Mouse (Mus musculus) heart, embryonic 11.5 days (tissue): ENCODE data around the gene Ccdc61. TPM values are rescaled to one million over a fixed set of nuclear protein-coding genes. Genes with fewer than 3 reads are reported as not detected.

Experiments used
- ATAC-seq: fragments of 200-750 bp; cut with Nextera tagmentation; replicated peaks from 2 replicates; pipeline ENCODE4 v1.8.0; 2017; ENCODE audit warnings: moderate library complexity; ENCODE audit not compliant: insufficient number of reproducible peaks, low FRiP score, low TSS enrichment
- H3K27ac ChIP-seq: fragments of 300-500 bp; sonication (generic); 2 replicates; pipeline ENCODE4 v1.5.1; 2014; ENCODE audit warnings: mild to moderate bottlenecking, low read depth, low read length
- H3K27me3 ChIP-seq: fragments of 300-500 bp; sonication (generic); 2 replicates; pipeline ENCODE4 v1.6.1; 2014; ENCODE audit warnings: mild to moderate bottlenecking, low read length, mixed read lengths; ENCODE audit not compliant: control insufficient read depth, insufficient read depth
- H3K36me3 ChIP-seq: fragments of 300-500 bp; sonication (generic); 2 replicates; pipeline ENCODE4 v1.6.1; 2014; ENCODE audit warnings: mild to moderate bottlenecking, low read length, moderate library complexity, mixed read lengths; ENCODE audit not compliant: control insufficient read depth, insufficient read depth
- H3K4me1 ChIP-seq: fragments of 300-500 bp; sonication (generic); 2 replicates; pipeline ENCODE4 v1.6.1; 2014; ENCODE audit warnings: low read length; ENCODE audit not compliant: control insufficient read depth, insufficient read depth
- H3K4me2 ChIP-seq: fragments of 300-500 bp; sonication (generic); 2 replicates; pipeline ENCODE4 v1.6.1; 2014; ENCODE audit warnings: mild to moderate bottlenecking, moderate library complexity
- H3K4me3 ChIP-seq: fragments of 300-500 bp; sonication (generic); 2 replicates; pipeline ENCODE4 v1.5.1; 2014; ENCODE audit warnings: low read depth, low read length
- H3K9ac ChIP-seq: fragments of 300-500 bp; sonication (generic); 2 replicates; pipeline ENCODE4 v1.6.1; 2014; ENCODE audit warnings: mild to moderate bottlenecking, low read depth, low read length, moderate library complexity
- H3K9me3 ChIP-seq: fragments of 300-500 bp; sonication (generic); replicated peaks from 2 replicates; pipeline ENCODE4 v1.6.1; 2016; ENCODE audit warnings: low read length; ENCODE audit not compliant: control insufficient read depth
- WGBS: fragments of 180-500 bp; shearing (Covaris S2); extraction: QIAGEN DNeasy Blood & Tissue Kit; methylation state at CpG from one replicate; pipeline ENCODE4 v1.1.7; 2014; ENCODE audit not compliant: insufficient replicate concordance; 5-methylcytosine and 5-hydroxymethylcytosine counted together
- polyA plus RNA-seq: library from polyadenylated mRNA; unstranded; fragments of >200 nt; fragmentation: Nextera tagmentation; extraction: Ambion mirVana; gene quantifications from 2 replicates; pipeline ENCODE4 v1.2.1, GENCODE M21; 2014

Ccdc61 gene
- polyA plus RNA-seq, 1 experiment from 2014 or later: 12.1 TPM

GRCm38 (mm10) chr7:18900513-18900912, 9.7 kb downstream of the Ccdc61 start:
- no peak overlapping the region for H3K9ac ChIP-seq
- no peaks in the 10 kb centered on the region for H3K4me1 ChIP-seq
- WGBS: 89% methylated on average over 2 of the region's 2 CpGs
- no peaks in the 10 kb centered on the region for H3K9me3 ChIP-seq
- H3K27ac ChIP-seq: no peak overlapping the region
- H3K36me3 ChIP-seq: peaks cover 3% of the 10 kb centered on the region; the same call in 1 of the 2 replicates
- no peak overlapping the region for H3K4me3 ChIP-seq
- no peaks in the 10 kb centered on the region for H3K27me3 ChIP-seq
- H3K4me2 ChIP-seq: no peak overlapping the region
- ATAC-seq: no peak

GRCm38 (mm10) chr7:18896536-18896935, 13.7 kb downstream of the Ccdc61 start:
- Histone ChIP-seq H3K27ac (no peak overlapping the region), H3K27me3 (peaks cover 17% of the 10 kb centered on the region), H3K9me3 (no peaks in the 10 kb centered on the region), H3K9ac (no peak overlapping the region), H3K4me3 (no peak overlapping the region), H3K4me1 (peaks cover 15% of the 10 kb centered on the region), H3K36me3 (no peaks in the 10 kb centered on the region), H3K4me2 (no peak overlapping the region)
- 49% methylated on average over 5 of the region's 5 CpGs for WGBS
- ATAC-seq: no peak

GRCm38 (mm10) chr7:18893651-18894430, 16.4 kb downstream of the Ccdc61 start:
- no peak overlapping the region for H3K27ac ChIP-seq

GRCm38 (mm10) chr7:18893009-18893408, 17.2 kb downstream of the Ccdc61 start:
- no peak overlapping the region for H3K9ac ChIP-seq
- peak overlapping the region; percentile 45; the same call in 1 of the 2 replicates for H3K4me3 ChIP-seq
- H3K9me3 ChIP-seq: no peaks in the 10 kb centered on the region
- peak overlapping the region; percentile 78 for H3K4me2 ChIP-seq
- 22% methylated on average over 27 of the region's 27 CpGs for WGBS
- ATAC-seq: no peak
- peaks cover 17% of the 10 kb centered on the region for H3K27me3 ChIP-seq
- H3K27ac ChIP-seq: no peak overlapping the region
- peaks cover 15% of the 10 kb centered on the region for H3K4me1 ChIP-seq
- no peaks in the 10 kb centered on the region for H3K36me3 ChIP-seq

More at GRCm38 (mm10) chr7:18893651-18894430, 16.4 kb downstream of the Ccdc61 start:
- Histone ChIP-seq H3K9ac (peak overlapping the region; percentile 62), H3K36me3 (no peaks in the 10 kb centered on the region), H3K4me3 (peak overlapping the region; percentile 45), H3K4me1 (peaks cover 15% of the 10 kb centered on the region), H3K4me2 (peak overlapping the region; percentile 78), H3K9me3 (no peaks in the 10 kb centered on the region), H3K27me3 (peaks cover 17% of the 10 kb centered on the region)
- peak; percentile 27; the same call in 1 of the 2 replicates for ATAC-seq
- under 1% methylated on average over 40 of the region's 41 CpGs for WGBS

- Histone ChIP-seq H3K9ac (peak overlapping the region; percentile 50; the same call in 1 of the 2 replicates), H3K4me1 (peaks cover 15% of the 10 kb centered on the region), H3K36me3 (no peaks in the 10 kb centered on the region), H3K4me2 (peak overlapping the region; percentile 78), H3K4me3 (peak overlapping the region; percentile 42), H3K27me3 (peaks cover 17% of the 10 kb centered on the region), H3K9me3 (no peaks in the 10 kb centered on the region), H3K27ac (no peak overlapping the region)
- ATAC-seq: 0 out of 2 replicates have a peak, but pooled peaks have one; percentile 49
- WGBS: 20% methylated on average over 33 of the region's 33 CpGs
These were observed 18.2 kb downstream of the Ccdc61 start for GRCm38 (mm10) chr7:18891872-18892599.

- 89% methylated on average over 8 of the region's 8 CpGs for WGBS
- H3K4me2 ChIP-seq: no peak overlapping the region
These were observed 19.4 kb downstream of the Ccdc61 start for GRCm38 (mm10) chr7:18890848-18891247.

GRCm38 (mm10) chr7:18886963-18887362, 23.3 kb downstream of the Ccdc61 start:
- Histone ChIP-seq H3K4me1 (no peaks in the 10 kb centered on the region), H3K9me3 (no peaks in the 10 kb centered on the region), H3K27ac (no peak overlapping the region), H3K9ac (no peak overlapping the region), H3K4me2 (no peak overlapping the region), H3K27me3 (no peaks in the 10 kb centered on the region), H3K4me3 (no peak overlapping the region), H3K36me3 (no peaks in the 10 kb centered on the region)
- ATAC-seq: no peak
- 94% methylated on average over 1 of the region's 1 CpGs for WGBS

More at GRCm38 (mm10) chr7:18890848-18891247, 19.4 kb downstream of the Ccdc61 start:
- Histone ChIP-seq H3K9me3 (no peaks in the 10 kb centered on the region), H3K27ac (no peak overlapping the region), H3K36me3 (no peaks in the 10 kb centered on the region), H3K9ac (no peak overlapping the region), H3K4me3 (no peak overlapping the region), H3K27me3 (peaks cover 17% of the 10 kb centered on the region), H3K4me1 (peaks cover 15% of the 10 kb centered on the region)
- no peak for ATAC-seq

GRCm38 (mm10) chr7:18884745-18885422, 25.3 kb downstream of the Ccdc61 start:
- Histone ChIP-seq H3K9ac (no peak overlapping the region), H3K36me3 (no peaks in the 10 kb centered on the region), H3K9me3 (no peaks in the 10 kb centered on the region), H3K4me1 (no peaks in the 10 kb centered on the region), H3K4me2 (no peak overlapping the region), H3K27me3 (no peaks in the 10 kb centered on the region), H3K4me3 (no peak overlapping the region), H3K27ac (no peak overlapping the region)
- no peak for ATAC-seq
- 59% methylated on average over 13 of the region's 13 CpGs for WGBS
